Mouse (Mus musculus): ENCODE data around the gene Fgb.

Fgb gene

DNA sequence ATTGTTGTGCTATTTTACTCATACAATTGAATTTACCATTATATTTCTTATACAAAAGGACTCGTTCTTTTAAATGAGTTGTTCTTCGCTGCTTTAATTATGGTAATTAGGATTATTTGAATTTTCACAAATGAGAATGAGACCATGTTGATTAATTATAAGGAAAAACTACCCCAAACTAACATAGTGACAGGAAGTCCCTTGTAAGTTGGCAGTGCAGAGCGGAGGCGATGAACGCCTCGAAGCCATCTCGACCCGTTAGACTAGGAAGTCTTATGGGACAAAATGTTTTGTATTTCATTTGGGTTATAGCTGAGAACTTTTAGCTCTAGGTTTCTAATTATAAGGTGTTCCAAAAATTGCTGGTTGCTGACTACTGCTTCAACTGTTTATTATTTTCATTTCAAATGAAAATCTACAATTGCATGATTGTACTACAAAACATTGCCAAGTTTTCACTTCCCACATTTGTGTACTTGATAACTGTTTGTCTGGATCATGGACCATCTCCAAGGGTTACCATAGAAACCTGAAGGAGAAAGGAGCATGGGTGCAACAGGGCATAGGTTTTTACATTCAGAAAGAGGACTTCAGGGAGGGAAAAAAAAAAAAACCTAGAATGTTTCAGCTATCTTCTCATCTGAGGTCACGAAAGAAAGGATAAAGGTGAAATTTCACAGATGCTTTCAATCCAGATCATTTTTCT is 22.0 kb downstream of the Fgb start:
- no peak for DNase-seq (ENCODE audit: low spot score)

DNA sequence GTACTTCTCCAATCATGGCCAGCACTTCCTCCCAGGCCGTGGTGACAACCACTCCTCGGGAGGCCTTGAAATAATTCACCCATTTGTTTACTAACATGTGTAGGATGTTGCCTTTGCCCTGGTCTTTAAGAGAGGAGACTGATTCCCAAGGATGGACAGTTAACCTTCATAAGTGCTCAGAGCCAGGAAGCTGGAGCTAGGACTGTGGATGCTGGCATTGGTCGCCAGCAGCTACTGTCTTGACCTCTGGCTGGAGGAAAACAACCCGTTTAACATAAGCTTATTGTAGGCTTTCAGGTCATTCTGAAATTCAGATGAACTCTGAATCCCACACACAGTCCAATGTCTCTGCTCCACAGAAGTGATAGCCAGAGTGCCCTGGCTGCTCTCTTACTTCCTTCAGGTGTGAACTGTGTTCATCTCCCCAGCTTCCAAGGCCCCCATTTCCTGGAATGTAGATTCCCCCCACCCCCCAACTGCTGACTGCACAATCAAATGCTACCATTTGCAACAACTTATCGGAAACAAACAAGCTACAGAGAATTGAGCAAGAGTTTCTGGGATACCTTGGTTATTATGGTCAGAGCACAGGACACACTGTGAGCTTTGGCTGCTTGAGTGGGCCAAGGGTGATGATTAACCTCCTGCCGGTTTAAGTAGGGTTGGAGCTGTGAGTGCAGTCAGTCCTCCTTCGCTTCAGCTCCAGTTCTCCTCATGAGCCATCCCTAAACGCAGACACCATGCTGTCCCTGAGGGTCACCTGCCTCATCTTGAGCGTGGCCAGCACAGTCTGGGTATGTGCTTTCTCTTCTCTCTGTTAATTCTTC is 24.0 kb downstream of the Fgb start, which contains the start of gene Fga:
Gene Fga (plus strand): TSS at position 602 of the 827 bp plus-strand sequence.
- no peak for DNase-seq (ENCODE audit: low spot score)

DNA sequence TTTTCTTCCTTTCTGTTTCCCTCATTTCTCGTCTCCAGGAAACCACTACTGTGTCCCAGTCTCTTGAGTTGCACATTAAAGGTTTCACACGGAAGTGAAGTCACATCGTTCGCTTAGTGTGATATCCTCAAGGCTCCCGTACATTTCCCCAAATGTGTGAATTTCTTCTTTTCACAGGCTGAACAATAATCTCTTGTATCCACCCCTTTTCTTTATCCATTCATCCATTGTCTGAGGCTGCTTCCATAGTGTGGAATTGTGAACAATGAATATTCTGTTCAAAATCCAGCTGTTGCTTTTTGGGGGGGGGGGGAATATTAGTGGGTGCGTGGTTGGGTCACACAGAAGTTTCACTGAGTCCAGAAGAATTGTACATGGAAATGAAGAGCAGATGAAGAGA is 24.6 kb downstream of the Fgb start:
- DNase-seq (ENCODE audit: low spot score): no peak

DNA sequence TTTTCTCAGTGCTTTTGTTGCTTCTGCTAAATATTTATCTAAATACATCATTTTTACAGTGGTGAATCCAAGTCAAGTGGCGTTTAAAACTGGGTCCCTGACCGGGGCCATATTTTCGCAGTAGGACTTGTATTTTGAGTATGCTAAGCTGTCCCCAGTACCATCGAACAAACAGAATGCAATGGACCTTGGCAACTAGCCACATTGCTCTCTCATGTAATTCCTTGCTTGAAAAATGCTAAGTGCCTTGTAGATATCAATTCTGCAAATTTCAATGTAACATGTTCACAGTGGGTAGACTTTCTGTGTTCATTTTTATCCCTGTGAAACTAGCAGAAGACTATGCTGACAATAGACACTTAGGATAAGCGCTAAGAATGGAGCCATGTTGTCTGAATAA is 28.5 kb downstream of the Fgb start:
- no peak for DNase-seq (ENCODE audit: low spot score)

DNA sequence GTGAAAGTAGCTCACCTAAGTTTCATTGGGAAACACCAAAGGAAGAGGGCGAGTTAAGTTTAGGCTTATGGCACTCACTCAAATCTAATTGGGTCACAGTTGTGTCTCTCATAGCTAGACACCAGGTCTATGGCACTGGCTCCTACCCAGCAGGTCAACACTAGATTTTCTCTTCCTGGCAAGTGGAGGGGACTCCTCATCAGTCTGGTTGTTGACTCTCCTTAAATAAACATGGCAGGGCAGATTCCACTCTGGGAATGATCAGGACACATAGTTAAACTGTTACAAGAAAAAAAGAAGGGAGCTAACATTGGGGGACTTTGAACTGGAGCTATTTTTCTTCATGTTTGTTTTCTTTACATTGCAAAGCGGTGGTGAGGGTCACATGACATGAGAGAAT is 29.3 kb downstream of the Fgb start:
- no peak for DNase-seq (ENCODE audit: low spot score)

DNA sequence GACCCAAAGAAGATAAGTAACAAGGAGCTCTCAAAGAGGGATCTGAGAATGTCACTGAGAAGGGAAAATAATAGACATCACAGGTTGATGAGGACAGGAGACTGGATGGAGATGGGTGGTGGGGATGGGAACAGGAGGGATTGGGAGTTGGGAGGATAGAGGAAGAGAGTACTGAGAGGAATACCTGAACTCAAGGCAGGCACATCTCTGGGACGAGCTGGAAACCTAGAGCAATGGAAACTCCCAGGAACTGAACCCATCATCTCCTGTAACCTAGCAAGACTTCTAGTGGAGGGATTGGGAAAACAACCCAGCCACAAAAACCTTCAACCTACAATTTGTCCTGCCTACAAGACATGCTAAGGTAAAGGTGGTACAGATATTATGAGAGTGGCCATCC is 33.4 kb downstream of the Fgb start:
- DNase-seq (ENCODE audit: low spot score): no peak

DNA sequence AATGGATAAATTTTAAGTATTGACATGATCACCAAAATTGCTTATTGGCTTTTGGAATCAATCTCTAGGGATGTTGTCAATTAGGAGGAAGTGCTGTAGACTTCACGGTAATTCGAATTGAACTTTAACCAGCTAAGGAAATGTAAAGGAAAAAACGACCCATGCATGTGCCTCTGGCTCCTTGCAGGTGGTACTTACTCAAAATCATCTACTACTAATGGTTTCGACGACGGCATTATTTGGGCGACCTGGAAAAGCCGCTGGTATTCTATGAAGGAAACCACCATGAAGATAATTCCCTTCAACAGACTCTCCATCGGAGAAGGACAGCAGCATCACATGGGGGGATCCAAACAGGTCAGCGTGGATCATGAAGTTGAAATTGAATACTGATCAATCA is 35.7 kb downstream of the Fgb start:
- no peak for DNase-seq (ENCODE audit: low spot score)

DNA sequence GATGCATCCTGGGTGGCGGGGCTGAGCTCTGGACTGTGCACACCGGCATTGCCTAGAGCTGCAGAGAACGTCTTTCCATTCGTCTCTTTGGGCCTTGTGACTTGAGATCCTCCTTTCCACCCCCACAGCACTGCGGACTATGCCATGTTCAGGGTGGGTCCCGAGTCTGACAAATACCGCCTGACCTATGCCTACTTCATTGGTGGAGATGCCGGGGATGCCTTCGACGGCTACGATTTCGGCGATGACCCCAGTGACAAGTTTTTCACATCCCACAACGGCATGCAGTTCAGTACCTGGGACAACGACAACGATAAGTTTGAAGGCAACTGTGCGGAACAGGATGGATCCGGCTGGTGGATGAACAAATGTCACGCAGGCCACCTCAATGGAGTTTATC is 37.0 kb downstream of the Fgb start:
- no peak for DNase-seq (ENCODE audit: low spot score)

DNA sequence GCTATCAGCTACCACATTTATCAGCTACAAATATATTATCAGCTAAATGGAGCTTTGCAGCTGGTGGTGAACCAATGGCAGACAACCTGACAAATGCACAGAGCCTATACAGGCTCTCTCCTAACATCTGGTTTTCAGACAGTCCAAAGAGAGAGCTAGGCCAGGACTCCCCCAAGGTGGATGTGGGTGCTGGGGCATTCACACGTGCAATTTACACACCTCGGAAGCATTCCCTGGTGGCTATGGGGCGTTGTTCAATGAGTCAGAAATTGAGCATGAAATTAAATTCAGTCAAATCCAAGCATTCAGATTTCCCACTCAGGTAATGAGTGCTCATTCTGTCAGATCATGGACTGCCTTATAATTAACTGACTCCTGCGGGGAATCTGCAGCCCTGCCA is 38.1 kb downstream of the Fgb start:
- no peak for DNase-seq (ENCODE audit: low spot score)

DNA sequence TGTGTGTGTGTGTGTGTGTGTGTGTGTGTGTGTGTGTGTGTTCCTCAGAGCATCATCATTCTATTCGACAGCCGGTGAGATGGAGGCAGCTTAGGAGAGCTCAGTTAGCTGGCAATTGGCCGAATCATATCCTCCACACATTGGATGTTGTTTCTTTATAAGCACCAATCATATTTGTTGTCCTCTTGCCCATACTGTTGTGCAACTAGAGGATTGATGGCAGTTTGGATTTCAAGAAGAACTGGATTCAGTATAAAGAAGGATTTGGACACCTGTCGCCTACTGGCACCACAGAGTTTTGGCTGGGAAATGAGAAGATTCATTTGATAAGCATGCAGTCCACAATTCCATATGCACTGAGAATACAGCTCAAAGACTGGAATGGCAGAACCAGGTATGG is 38.5 kb downstream of the Fgb start:
- DNase-seq (ENCODE audit: low spot score): no peak

DNA sequence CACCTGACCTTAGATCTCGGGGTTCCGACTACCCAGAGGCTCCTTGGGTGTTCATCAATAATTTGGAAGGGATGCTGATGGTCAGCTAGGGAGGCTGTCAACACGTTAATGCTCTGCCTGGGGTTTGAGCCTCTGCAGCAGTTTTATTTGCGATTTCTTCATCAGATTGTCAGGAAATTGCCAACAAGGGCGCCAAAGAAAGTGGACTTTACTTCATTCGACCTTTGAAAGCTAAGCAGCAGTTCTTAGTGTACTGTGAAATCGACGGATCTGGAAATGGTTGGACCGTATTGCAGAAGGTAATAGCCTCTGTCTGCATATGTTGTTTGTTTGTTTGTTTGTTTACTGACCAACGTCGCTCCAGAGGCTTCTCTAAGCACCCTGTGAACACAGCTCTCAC is 39.4 kb downstream of the Fgb start:
- no peak for DNase-seq (ENCODE audit: low spot score)

DNA sequence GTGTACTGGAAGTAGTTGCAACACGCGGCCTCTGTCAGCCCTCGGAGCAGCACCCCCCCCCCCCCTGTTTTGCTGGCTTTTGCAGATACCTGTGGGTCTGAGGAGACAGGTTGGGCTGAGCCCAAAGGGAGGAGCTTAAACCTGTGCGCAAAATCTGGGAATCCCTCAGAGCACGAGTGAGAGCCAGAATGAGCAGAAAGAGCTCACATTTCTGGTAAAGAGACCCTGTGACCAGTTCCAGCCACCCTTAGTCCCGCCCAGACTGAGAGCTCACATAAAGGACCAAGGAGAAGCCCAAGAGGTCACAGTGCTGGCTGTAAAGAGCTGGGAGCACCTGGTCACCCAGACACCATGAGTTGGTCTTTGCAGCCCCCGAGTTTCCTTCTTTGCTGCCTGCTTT is 42.1 kb downstream of the Fgb start, which contains the start of gene Fgg:
Gene Fgg (plus strand): TSS at position 168 of the 400 bp plus-strand sequence.
- DNase-seq (ENCODE audit: low spot score): no peak

DNA sequence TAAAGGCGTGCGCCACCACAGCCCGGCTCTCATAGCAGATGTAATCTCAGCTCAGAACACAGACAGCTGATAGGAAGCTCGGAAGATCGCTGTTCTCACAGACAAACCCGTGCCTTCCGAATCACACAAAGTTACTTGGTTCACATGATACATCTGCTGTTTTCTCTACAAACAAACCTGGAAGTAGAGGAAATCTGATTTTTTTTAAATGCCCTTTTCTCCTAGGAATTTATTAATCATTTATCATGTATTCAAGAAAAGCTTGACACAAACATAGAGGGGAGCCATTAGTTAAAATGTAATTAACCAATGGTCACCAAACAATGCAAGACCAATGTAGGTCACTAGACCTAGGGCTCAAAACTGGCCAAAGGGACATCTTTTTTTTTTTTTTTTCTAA is 44.9 kb downstream of the Fgb start:
- no peak for DNase-seq (ENCODE audit: low spot score)

DNA sequence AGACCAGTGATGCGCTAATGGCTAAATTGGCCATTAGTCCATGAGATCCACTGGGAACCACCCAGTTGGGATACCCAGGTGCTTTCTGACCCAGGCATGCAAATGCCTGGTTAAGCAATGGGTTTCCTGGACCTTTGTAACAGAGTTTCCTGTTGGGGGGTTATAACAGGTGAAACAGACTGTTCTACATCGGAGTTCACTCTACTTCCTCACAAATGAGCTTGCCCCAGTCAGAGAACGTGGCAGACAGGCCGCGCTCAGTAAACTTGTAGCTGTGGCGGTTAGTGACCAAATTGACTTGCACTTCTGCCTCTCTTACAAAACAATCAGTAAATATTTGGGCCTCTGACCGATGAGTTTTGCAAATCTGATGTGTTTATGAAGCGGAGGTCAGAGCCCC is 46.6 kb downstream of the Fgb start:
- no peak for DNase-seq (ENCODE audit: low spot score)

DNA sequence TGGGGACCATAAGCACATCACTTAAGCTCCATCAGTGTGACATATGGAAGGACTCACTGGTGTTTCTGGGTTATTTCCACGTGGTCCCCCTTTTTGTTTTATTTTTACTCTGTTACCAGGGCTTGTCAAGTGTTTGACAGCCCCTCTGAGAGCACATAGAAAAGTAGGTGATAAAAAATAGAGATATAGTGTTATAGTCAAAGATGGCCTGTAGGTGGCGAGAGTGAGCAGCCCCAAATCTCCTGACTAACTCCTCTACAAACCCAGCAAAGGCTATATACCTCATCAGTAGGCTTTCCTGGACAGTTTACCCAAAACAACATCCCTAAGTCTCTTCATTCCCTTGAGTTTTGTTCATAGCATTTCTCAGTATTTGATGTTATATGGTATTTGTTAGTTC is 47.5 kb downstream of the Fgb start:
- DNase-seq (ENCODE audit: low spot score): no peak

DNA sequence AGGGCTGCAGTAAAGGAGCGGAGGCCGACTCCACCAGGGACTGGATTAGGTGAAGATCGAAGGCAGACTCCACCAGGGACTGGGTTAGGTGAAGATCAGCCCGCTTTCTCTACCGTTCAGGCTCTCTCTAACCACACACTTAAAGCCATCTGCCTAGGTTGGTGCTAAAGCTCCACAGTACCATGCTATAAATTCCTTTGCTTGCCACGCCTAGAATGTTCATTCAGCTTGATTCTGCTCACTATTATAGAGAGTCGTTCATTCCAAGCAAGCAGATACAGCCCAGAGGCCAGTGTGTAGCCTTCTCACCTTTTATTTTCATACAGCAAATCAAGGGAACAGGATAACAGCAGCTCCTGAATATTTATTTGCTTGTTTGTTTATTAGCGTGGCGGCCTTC is 49.7 kb downstream of the Fgb start:
- DNase-seq (ENCODE audit: low spot score): no peak

DNA sequence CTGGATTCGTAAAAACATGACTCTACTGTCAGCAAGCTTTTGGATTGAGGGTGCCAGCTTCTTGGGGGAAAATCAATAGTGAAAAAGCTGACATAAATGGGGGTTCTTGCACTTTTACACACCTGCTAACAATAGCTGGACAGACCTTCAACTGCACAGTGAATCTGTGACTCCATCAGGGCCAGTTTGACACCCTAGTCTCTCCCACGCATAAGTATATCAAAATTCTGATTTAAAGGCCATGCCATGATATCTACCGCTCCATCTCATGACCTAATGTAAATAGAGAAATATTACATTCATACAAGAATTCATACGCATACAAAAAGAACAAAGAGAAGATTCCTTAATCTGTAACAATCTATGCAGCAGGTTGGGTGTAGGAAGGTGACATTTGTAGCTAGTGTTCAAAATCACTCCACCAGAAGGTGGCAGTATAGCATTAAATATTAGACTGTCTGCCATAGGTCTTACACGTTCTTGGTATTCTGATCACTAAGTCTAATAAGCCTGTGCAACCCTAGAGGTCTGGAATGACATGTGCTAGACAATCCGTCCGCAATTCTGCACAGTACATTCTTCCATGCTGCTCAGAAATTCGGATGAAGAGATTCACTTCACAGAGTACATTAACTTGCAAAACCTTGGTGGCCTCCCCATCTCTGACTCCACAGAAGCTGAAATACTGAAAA is 50.7 kb downstream of the Fgb start:
- DNase-seq (ENCODE audit: low spot score): no peak

DNA sequence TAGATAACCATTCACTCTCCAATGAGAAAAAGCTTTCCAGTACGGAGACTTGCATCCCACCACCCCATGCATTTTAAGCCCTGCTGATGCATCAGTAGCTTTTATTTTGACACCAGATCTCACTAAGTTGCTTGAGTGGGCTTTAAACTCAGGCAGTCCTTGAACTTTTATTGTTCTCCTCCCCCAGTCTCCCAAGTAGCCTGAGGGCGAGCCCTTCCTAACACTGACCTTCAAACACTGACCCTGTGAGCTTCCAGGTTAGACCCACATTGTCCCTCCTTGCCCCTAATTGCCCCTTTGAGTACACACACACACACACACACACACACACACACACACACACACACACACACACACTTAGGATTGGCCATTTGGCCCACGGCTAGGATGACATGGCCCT is 53.0 kb downstream of the Fgb start:
- DNase-seq (ENCODE audit: low spot score): no peak

DNA sequence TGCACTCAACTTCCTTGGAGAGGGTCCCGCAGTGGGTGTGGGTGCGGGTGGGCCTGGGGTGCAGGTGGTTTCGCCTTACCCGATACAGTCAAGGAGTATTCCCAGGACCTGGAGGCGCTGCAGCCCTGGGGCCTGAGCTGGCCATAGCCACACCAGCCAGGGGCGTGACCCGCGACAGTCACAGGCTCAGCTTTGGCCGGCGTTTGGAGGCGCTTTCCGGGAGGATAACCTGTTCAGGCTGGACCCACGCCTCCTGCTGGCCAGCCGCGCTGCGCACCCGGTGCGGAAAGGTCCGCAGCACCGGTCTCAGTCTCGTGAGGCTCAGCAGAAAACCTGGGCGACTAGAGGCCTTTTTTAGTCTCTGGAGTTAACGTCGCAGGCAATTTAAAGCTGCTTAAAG is 54.3 kb downstream of the Fgb start:
- DNase-seq (ENCODE audit: low spot score): peak; percentile 15

DNA sequence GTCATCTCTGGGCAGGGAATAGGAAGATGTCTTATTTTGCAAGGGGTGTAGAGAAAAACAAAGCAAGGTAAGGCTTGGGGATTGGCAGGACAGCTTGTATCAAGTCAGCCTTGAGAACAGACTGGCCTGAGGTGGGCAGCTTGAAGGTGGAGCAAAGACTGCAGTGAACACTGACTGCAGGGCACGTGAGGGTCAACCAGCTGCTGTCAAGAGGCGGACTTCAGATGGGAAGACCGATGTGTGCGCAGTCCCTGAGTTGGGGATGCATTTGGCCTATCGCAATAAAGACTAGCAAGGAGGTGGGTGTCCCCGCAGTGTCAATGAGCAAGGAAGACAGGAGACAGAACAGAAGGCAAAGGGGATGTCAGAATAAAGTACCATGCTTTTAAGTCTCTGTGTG is 56.7 kb downstream of the Fgb start:
- DNase-seq (ENCODE audit: low spot score): no peak

DNA sequence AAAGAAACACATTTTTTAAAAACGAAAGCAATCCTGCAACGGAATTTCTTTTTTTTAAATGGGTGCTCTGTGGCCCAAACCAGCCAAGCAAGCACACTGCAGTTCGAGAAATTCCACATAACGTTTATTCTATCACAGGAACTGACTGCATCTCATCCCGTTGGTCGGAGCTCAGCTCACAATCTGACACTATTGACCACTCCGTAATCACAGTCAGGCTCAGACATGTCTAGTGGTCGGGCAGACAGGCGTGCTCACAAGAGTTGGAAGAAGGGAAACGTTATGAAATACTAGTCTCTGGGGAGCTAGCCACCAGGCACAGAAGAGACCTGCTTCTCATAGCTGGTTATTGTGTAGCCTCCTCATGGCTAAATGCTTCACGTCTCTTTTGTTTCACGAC is 57.7 kb downstream of the Fgb start:
- no peak for DNase-seq (ENCODE audit: low spot score)

Data from urinary bladder, postnatal 10 days (tissue).